Comparison of ENCODE assay signal across 17 mouse cellular contexts in genomic region chr2:33820450-33820849, GRCm38 (mm10).
DNase-seq lines count a peak whose midpoint lies in the region; ATAC-seq and TF ChIP-seq lines count a peak whose summit lies in the region.
"Had no signal": no experiment of that assay in that cellular context is flagged by ENCODE, and none has a peak within 500 bp of the region (broad histone marks: within the 10 kb centered on the region; RNA-seq: fewer than 3 reads in every experiment).

No protein-coding gene starts in this region.

- no peaks in the 10 kb centered on the region for H3K27me3 ChIP-seq in cerebellum, adult 2 months (ENCODE audit: control insufficient read depth, insufficient read depth, low read length)
- no peaks in the 10 kb centered on the region for H3K27me3 ChIP-seq in hindbrain, postnatal 0 days (ENCODE audit: insufficient read depth, low read length)
- H3K27me3 ChIP-seq in hindbrain, embryonic 12.5 days = no peaks in the 10 kb centered on the region
- H3K27me3 ChIP-seq: embryonic facial prominence, embryonic 13.5 days; embryonic facial prominence, embryonic 15.5 days had no signal

- peaks cover 24% of the 10 kb centered on the region for H3K4me1 ChIP-seq in cerebellum, adult 2 months (ENCODE audit: control insufficient read depth, insufficient read depth, low read length)
- H3K4me1 ChIP-seq in hindbrain, postnatal 0 days (ENCODE audit: insufficient read depth, low read length) = no peaks in the 10 kb centered on the region
- H3K4me1 ChIP-seq in hindbrain, embryonic 12.5 days = peaks cover 21% of the 10 kb centered on the region

- 0 out of 2 replicates have a peak overlapping the region, but pooled peaks have one; percentile 9 for H3K9ac ChIP-seq in hindbrain, postnatal 0 days (replicated peaks; ENCODE audit: low read length)
- no peak overlapping the region for H3K9ac ChIP-seq in hindbrain, embryonic 12.5 days
- H3K9ac ChIP-seq: embryonic facial prominence, embryonic 13.5 days; embryonic facial prominence, embryonic 15.5 days; forebrain, embryonic 12.5 days had no signal

- peak in 1 of 2 experiments; percentile 29 for DNase-seq in cerebellum, adult 2 months
- DNase-seq in cerebellum, postnatal 10 days = no peak
- DNase-seq in hindbrain, postnatal 0 days (ENCODE audit: low spot score) = no peak
- DNase-seq in thymus, postnatal 4 days = peak; percentile 28
- no peak for DNase-seq in thymus, postnatal 25 days
- DNase-seq: adrenal gland, adult 2 months; adrenal gland, postnatal 10 days; adrenal gland, postnatal 25 days; embryo, embryonic 11 days had no signal

- H3K9me3 ChIP-seq in hindbrain, postnatal 0 days (ENCODE audit: low read length) = no peaks in the 10 kb centered on the region
- H3K9me3 ChIP-seq in hindbrain, embryonic 12.5 days (replicated peaks) = no peaks in the 10 kb centered on the region
- H3K9me3 ChIP-seq: embryonic facial prominence, embryonic 13.5 days; embryonic facial prominence, embryonic 15.5 days; forebrain, embryonic 10.5 days had no signal

- TF ChIP-seq POLR2A in cerebellum, adult 2 months (IDR thresholded peaks at IDR 0.05; ENCODE audit: borderline replicate concordance, insufficient read depth, low read length) = no peak

- no peak for TF ChIP-seq CTCF in cerebellum, adult 2 months (IDR thresholded peaks at IDR 0.05; ENCODE audit: borderline replicate concordance, insufficient read depth, low read depth, low read length)
- no peak for TF ChIP-seq CTCF in hindbrain, postnatal 0 days (IDR thresholded peaks at IDR 0.05; ENCODE audit: low read depth)

- H3K27ac ChIP-seq in cerebellum, adult 2 months (ENCODE audit: insufficient read depth, low read length) = peak overlapping the region; percentile 82
- H3K27ac ChIP-seq in hindbrain, postnatal 0 days = no peak overlapping the region
- no peak overlapping the region for H3K27ac ChIP-seq in hindbrain, embryonic 12.5 days
- H3K27ac ChIP-seq: embryonic facial prominence, embryonic 13.5 days; embryonic facial prominence, embryonic 15.5 days; forebrain, embryonic 10.5 days; forebrain, embryonic 12.5 days had no signal

- no peak overlapping the region for H3K4me3 ChIP-seq in cerebellum, adult 2 months (replicated peaks; ENCODE audit: insufficient read depth, low read depth, low read length)
- no peak overlapping the region for H3K4me3 ChIP-seq in hindbrain, postnatal 0 days (ENCODE audit: low read length)
- no peak overlapping the region for H3K4me3 ChIP-seq in hindbrain, embryonic 12.5 days
- H3K4me3 ChIP-seq: embryonic facial prominence, embryonic 13.5 days; embryonic facial prominence, embryonic 15.5 days; erythroblast, embryonic 14.5 days; forebrain, embryonic 10.5 days; forebrain, embryonic 12.5 days had no signal

- no peak overlapping the region for H3K4me2 ChIP-seq in hindbrain, postnatal 0 days (ENCODE audit: low read depth, low read length)
- no peak overlapping the region for H3K4me2 ChIP-seq in hindbrain, embryonic 12.5 days (replicated peaks)
- H3K4me2 ChIP-seq: embryonic facial prominence, embryonic 13.5 days; embryonic facial prominence, embryonic 15.5 days; forebrain, embryonic 12.5 days had no signal

- no peak for ATAC-seq in hindbrain, postnatal 0 days
- no peak for ATAC-seq in hindbrain, embryonic 12.5 days (ENCODE audit: low FRiP score)
- ATAC-seq: forebrain, embryonic 14.5 days; forebrain, embryonic 16.5 days had no signal

- WGBS in cerebellum, adult 2 months = 69% methylated on average over 3 of the region's 3 CpGs
- WGBS in hindbrain, postnatal 0 days = 93% methylated on average over 3 of the region's 3 CpGs
- WGBS in hindbrain, embryonic 12.5 days = 85% methylated on average over 3 of the region's 3 CpGs

- H3K36me3 ChIP-seq in hindbrain, postnatal 0 days (ENCODE audit: insufficient read depth, low read length) = peaks cover 49% of the 10 kb centered on the region; the same call in 1 of the 2 replicates
- peaks cover 65% of the 10 kb centered on the region for H3K36me3 ChIP-seq in hindbrain, embryonic 12.5 days
